Mouse (Mus musculus): ENCODE results near the gene Atp5s.

GRCm38 (mm10) chr12:69760014-69760413 lies 35.3 kb downstream of the Atp5s start:
- TF ChIP-seq CTCF (IDR thresholded peaks at IDR 0.05; ENCODE audit: borderline replicate concordance, control insufficient read depth, extremely low read depth, insufficient read depth, low read length, poor library complexity) (no peak), POLR2A (IDR thresholded peaks at IDR 0.05; ENCODE audit: control insufficient read depth, extremely low read depth, insufficient read depth, low read length, poor library complexity) (no peak)
